Mouse (Mus musculus): Measurements from ENCODE around the gene Rab26.

- no peak for TF ChIP-seq CTCF (IDR thresholded peaks at IDR 0.05; ENCODE audit: extremely low read depth, insufficient read length, insufficient replicate concordance, low read depth, low read length)
- TF ChIP-seq POLR2A (IDR thresholded peaks at IDR 0.05; ENCODE audit: low read depth, low read length): no peak
Measured at GRCm38 (mm10) chr17:24506332-24507070, 27.5 kb downstream of the Rab26 start.
